Mouse (Mus musculus) right cerebral cortex, adult 2 months (tissue): ENCODE results near the gene Fabp1.
A peak's percentile ranks its signal among the peaks of the same experiment; 100 is the strongest.

Source experiments
- DNase-seq, 2 experiments: peaks; one replicate each; pipeline ENCODE4 v3.0.0; 2021 to 2022; ENCODE audit warnings: low spot score in 2 of 2

Fabp1 gene

DNA sequence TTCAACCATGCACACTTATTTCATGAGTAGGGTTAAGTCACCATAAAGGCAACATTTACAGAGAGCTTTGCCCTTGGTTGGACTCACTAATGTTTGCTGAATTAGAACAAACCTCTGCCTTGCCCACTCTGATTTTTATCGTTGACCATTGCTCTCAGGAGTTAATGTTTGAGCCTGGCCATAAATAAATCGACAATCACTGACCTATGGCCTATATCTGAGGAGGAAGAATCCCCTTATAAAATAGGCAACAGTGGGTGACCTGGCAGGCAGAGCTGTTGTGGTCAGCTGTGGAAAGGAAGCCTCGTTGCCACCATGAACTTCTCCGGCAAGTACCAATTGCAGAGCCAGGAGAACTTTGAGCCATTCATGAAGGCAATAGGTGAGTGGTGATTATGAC, at the start of gene Fabp1:
Gene Fabp1, plus strand, starts transcription at position 216 of the 400 bp plus-strand sequence.
- DNase-seq: no peak

DNA sequence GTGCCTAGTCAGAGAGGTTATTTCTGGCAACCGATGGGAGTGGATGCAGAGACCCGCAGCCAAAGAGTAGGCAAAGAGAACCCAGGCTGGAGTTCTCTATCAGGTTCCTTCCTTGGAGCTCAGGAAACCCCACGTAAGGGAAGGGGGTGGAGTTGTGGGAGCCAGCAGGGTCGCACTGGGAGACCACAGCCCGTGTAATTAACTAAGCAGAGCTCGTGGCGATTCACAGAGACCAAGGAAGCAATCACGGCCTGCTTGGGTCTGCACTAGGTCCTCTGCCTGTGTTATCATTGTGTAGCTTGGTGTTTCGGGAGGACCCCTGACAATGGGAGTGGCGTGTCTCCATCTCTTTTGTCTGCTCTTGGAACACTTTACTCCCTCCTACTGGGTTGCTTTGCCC, 48.5 kb upstream of the Fabp1 start:
- DNase-seq: no peak

DNA sequence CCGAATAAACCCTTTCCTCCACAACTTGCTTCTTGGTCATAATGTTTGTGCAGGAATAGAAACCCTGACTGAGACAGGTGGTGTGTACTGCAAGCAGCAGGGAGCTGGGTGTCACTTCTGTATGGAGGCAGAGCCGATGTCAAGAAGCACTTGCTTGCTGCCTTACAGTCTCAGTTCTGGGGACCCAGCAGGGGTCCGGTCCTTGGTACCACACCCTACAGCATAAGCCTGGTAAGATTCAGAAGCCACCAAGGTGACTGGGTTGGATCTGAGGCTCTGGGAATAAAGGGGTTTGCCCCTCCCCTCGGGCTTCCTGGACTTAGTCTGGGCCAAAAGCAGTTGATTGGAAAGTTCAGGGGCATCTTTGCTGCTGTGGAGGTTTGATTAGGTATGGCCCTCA, 46.1 kb upstream of the Fabp1 start:
- DNase-seq: no peak

DNA sequence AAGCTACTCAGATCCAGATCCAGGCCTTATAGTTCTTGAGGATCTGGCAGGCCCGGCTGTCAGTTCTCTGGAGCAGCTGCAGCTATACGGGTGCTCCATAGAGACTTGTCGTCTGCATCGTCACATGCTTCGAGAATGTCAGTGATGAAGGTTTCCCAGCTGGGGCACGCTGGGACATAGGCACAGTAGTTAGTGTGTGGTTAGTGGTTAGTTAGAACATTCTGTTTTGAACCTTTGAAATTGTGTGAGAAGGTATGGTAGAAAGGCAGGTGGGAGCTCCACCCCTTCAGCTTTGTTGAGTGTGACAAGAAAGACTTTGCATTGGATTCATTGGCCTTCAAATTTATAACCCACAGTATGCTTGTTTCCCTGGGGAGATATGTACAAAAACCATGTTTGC, 44.8 kb upstream of the Fabp1 start:
- DNase-seq: no peak

DNA sequence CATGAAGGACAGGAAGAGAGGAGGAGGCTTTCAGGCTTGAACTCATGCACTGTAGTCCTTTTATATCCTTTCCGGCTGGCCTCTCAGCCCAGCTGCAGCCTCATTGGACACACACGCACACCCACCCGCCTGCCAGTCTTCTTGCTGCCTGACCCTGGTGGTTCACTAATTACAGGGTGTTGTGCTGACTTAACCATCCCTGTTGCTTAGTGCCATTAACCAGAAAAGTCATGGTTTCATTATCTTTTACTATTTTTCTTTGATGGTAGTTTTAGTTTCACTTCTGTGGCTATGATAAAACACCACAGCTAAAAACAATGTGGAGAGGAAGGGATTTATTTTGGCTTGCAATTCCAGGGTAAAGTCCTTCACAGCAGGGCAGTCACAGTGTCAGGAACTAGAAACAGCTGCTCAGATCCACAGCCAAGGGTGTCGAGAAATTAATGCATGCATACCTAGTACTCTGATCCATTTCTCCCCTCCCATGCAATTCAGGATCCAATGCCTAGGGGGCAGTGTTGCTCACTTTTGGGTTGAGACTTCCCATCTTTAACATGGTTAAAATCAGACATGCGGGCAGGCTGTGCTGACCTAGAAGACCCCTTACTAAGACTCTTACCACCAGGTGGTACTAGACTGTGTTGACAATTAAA, 42.8 kb upstream of the Fabp1 start:
- no peak for DNase-seq

DNA sequence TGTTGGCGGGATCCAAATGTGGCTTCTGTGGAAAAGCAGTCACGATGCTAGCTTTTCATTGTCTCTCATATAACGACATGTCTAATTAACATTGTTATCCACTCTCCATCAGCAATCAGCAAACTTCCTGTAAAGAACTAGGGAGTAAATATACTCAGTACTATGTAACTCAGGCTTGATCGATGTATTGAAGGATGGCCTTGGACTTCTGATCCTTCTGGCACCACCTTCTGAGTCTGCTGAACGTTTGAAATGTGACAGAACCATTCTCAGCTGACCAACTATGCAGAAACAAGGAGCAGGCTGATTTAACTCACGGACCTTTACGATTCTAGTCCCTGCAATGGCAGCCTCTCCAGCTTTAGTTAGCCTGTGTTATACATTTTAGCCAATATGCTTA, 38.3 kb upstream of the Fabp1 start:
- DNase-seq: no peak

DNA sequence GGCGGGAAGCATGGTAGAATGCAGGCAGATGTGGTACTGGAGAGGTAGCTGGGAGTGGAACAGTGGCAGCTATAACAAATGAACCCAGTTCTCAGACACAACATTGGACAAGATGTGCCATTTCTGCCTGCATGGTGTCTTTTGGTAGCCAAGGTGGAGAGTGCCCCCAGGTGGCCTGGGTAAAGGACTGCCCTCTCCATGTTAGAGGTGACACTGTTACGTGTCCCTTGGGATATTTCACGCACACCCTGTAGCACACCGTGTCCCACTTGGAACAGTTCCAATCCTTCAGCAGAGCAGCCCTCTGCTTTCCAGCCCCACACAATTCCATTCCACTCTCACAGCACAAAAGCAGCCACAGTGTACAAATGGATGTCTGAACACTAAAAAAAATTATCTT, 37.4 kb upstream of the Fabp1 start:
- DNase-seq: no peak

DNA sequence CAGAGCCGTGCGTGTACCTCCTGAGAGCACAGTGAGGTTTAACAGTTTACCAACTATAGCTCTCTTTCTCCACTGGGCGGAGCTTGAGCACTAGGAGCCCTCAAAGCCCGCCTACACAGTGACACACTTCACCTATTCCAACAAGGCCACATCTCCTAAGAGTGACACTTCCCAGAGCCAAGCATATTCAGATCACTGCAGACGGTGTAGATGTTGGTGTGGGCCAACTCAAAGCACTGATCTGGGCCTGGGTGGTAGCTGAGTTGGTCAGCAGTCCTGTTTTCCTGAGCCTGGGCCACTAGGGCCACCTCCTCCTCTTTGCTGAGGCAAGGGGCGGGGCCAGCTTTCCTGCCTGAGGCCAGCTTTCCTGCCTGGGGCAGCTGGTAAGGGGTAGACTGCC, 35.2 kb upstream of the Fabp1 start:
- no peak for DNase-seq

DNA sequence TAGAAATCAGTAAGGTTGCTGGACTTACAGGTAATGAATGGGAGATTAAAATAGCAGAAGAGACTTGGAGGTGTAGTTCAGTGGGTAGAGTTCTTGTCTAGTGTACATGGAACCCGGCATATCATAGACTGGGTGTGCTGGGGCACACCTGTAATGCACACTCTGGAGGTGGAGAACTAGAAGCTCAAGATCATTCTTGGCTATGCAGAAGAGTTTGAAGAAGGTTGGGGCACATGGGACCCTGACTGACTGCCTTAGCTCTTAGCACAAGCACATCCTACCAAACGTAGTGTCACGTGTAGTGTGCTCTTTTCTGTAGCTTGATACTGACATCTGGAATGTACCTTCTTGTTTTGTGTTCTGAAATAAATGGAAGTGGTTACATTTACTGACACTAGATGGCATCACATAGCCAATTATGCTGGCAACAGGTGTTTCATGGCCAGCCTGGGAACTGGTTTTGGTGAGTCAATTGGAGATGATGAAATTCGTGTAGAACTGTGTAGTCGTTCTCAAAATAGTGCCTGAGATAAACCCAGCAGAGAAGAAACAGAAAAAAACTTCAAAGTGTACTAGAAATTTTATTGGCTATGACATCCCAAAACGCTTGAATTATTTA, 33.0 kb upstream of the Fabp1 start:
- peak; percentile 10 to 38 for DNase-seq

DNA sequence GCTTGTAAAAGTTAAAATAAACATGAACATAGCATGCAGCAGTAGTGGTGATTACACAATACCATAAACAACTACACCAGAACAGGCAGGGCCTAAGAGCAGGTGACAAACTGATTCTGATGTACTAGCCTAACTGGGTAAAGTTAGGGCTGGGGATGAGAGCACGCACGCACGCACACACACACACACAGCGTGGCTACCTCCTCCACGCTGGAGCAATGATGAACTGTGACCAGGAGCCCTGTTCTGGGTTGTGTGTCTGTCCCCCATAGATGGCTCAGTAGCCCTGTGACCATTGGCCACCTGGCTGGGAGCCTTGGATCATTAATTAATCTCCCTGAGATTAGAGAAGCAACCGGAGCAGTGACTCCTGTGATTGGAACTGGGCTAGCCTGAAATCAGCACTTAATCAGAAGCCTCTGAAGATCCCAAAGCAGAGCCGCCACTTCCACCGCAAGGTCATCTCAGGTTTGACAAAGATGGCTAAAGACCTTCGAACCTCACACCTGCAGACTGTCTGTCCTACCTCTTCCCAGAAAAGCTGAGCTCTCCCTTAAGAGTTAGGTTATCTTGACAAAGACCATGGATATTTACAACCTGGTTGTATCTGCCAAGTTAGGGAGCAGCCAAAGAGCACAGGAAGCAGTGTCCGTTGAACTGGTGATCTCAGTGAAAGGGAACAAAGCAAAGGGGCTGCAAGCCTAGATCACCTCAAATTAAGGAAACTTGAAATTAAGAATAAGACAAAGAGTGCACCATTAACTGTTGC, 26.6 kb upstream of the Fabp1 start:
- DNase-seq: no peak

DNA sequence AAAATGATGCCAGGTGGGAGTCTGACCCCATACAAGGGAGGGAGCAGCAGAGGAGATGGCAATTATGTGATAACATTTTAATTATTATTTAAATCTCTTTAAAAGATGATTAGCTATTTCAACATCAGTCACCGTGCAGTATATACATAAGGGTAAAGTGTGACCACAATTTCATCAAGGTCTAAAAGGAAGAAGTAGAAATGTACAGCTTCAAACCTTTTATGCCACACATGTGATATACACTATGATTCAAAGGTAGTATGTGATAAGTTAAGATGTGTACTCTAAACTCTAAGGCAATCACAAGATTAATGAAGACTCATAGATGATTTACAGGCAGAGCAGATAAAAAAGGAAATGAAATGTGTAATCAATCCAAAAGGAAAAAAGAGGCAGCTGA, 19.0 kb upstream of the Fabp1 start:
- DNase-seq: no peak

DNA sequence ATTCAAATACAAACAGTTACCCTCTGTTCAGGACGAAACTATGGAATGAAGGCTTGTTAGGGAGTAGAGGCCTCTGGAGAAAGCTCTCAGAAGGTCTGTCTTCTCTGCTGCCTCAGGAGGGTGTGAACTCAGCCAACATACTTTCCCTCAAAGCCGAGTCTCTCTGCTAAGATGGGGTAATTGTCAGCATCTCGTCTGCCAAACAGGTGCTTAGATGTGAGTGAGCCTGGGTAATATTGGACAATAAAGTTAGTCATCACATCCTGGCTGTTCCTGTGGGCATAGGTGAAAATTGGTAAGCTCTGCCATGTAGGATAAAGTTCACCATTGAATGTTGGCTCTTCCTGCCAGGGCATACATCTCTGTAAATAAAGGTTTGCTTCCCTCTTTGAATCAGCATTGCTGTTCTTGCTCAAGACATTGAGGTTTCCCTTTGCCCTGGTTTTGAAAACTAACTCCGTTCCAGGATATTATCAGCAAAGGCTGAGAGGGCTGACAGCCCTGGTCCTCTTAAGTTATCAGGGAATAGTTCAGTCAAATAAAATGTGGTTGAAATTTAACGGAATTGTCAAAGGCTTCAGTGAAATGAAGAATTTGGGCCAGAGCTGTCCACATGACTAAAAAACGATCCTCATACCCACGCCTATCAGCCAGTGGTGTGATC, 14.6 kb upstream of the Fabp1 start:
- no peak for DNase-seq

DNA sequence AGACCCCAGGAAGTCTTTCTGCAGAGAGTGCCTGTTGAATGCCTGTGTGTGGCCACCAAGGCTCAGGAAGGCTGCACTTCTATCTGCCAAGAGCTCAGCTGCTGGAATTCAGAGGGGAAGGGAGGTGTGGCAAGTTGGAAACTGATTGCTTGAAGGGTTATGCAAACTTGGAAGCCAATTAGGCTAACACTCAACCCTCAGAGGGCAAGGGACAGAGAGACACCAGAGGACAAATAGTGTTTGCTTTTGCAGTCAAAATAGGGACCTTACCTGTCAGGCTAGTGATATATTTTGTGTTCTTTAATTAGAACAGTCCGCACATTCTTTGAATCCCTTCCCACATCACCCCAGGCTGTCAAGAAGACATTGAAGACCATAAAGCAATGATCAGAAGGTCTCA, 10.0 kb upstream of the Fabp1 start:
- DNase-seq: no peak

DNA sequence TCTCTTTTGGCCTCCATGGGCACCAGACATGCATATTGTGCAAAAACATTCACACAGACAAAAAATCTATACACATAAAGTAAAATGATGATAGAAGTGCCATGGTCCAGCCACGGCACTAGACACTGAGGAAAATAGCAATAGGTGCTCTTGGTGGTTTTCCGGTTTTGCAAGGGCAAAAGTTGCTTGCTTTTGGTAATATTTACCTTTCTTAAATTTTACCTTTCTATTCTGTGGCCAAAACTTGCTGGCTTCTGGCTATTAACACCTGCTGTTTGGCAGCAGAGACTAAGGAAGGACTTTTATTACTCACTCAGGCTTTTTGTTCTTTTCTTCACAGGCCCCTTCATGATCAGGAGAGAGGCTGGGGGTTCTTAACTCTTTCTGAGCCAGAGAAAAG, 9.1 kb upstream of the Fabp1 start:
- no peak for DNase-seq

DNA sequence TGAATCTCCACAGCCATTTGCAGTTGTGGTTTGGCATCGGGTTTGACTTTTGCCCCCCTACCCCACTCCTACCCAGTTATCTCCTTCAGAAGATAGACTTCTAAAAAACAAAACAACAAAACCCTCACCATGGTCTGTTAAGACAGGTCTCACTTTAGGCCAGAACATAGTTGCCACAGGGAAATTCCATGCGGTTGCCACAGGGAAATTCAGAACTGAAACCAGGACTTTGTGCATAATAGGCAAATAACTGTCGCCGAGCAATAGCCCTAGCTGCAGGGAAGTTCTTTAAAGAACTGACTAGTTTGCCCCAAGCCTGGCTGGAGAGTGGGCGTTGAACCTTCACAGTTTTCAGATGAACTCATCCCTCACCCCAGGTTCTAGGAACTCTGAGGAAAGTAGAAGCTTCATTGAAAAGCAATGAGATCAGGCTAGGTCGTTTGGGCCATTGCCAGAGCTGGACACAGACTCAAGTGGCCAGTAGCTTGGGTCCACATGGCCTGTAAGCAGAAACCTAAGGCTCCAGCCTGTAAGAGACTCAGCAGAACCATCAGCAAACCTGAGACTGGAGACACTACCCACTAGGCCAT, 6.4 kb upstream of the Fabp1 start:
- DNase-seq: no peak

DNA sequence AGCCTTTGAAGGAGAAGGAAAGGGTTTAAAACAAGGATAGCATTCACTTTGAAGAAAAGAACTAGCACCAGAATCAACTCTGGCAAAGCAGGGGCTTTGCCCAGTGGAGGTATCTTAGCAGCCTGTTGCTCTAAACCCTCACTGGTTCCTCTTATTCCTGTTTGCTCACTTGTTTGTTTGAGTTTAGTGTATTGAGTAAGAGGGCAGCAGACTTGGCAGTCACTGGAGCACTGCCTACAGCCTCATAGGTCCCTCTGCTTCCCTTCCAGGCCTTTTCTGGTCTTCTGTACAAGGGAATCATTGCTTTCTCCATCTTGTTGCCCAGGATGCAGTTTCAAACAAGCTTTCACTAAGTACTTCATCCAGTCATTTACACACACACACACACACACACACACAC, 3.5 kb upstream of the Fabp1 start:
- DNase-seq: no peak

DNA sequence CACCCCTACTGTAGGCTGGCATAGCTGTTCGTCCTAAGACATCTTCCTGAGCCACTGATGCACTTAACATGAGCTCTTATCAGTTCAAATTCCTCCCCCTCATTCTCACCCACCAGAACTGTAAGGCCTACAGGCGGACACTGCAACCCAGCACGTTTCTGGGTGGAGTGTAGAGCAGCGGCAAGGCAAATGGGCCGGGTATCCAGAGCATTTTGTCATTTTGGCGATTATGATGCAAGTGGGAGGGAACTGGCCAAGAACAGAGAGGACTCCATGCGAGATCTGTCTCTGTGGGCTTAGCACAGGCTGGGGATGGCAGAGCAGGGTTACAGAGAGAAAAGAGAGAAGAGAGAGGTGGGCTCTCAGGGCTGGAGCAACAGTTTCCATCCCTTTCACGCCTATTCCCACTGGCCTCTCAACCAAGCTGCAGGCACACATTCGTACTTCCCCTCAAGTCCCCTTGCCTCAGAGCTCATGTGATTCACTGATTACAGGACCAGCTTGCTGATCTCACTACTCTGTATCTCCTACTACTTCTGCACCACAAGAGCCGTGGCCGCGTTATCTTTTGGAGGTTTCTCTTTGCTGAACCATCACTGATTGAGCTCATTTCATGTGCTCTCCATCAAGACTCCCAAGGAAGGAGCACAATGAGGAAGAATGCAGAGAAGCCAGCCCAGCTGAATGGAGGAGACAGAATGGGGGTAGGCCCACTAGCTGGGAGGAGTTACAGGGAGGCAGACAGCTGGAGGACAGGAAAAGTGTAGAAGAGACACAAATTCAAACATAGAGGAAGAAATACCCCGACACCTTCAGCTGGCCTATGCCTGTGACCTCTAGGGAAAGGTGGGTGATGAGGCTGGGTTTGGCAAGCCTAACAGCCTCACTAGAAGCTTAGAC, 1.7 kb upstream of the Fabp1 start:
- DNase-seq: no peak

DNA sequence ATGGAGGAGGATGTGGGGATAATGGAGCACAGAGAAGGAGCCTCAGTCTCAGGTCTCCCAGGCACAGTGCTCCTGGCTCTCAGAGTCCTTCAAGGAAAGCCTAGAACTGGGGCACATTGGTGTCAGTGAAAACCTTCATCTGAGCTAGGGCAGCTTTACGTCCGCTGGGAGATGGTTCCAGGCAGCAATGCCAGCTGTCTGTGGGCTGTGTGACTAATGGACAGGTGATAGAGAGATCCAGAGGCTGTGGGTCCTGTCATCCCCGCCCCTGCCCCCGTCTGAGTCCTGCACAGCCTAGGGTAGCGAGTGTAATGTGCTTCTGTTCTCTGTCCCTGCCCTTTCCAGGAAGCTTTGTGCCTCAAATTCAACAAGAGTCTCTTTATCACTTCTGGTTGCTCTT, 2.3 kb downstream of the Fabp1 start:
- no peak for DNase-seq

DNA sequence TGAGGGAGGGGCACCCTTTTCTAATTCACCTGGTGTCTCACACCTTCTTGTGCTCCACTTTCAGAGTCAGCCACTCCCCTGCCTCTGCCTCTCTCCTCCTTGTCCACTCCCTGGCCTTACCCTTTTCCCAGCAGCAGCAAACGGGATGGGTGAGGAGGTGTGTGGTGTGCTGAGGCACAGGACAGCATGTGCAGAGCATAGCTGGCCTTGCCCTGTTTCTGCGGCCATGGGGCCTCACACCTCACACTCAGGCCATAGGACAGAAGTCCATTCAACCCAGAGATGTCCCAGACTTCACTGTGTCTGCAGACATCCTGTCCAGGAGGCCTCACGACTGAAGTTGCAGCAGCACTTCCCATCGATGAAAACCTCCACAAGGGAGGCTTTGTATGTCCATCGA, 4.0 kb downstream of the Fabp1 start:
- no peak for DNase-seq

DNA sequence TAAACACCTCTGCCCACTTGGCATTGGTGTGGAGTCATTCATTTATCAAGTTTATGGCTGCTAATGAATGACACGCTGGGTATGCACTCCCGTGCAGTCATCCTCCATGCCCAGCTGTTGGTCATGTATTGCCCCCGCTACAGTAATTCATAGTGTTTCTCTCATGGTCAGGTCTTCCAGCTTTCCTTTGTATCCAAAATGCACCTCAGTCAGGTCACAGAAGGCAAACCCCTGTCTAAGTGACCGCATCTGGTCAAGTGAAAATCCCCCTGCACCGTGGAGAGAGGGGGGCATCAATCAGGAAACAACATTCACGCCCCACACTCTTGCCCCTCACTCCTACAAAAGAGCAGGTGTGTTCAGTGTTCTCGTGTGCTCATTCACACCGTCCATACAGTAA, 4.5 kb downstream of the Fabp1 start:
- DNase-seq: no peak

DNA sequence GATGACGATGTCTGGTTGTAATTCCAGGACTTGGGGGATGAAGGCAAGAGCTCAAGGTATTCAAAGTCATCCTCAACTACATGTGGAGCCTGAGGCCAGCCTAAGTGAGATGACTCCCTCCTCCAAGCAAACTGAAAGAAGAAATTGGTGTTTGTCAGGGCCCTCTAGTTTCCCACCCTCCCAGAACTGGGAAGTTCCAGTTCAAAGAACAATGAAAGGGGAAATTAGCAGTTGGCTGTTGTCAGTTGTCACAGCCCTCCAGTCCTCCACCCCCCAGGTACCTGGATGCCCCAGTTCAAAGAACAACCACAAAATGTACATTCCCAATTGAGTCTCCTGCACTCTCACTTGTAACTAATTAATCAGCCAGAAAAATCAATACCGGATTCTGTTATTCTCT, 9.1 kb downstream of the Fabp1 start:
- no peak for DNase-seq
